Mouse (Mus musculus): ENCODE data around the gene Frem2. TPM values are rescaled to one million over a fixed set of nuclear protein-coding genes. Genes with fewer than 3 reads are reported as not detected.

Frem2 gene
- polyA plus RNA-seq (2015; fragmentation: Nextera tagmentation; extraction: Ambion mirVana): 2.4 and 3.2 TPM in 2 replicates

GRCm38 (mm10) chr3:53656878-53657561, at the start of gene Frem2:
TSS of gene Frem2 (minus strand) at chr3:53657355.
- Histone ChIP-seq H3K27me3 (ENCODE audit: control insufficient read depth, insufficient read depth, low read length) (peaks cover 6% of the 10 kb centered on the region; the same call in 1 of the 2 replicates), H3K36me3 (ENCODE audit: control insufficient read depth, insufficient read depth) (peaks cover 18% of the 10 kb centered on the region), H3K27ac (ENCODE audit: low read length) (peak within 1 kb of the TSS; percentile 69), H3K4me3 (ENCODE audit: low read length) (peak within 1 kb of the TSS; percentile 73), H3K4me2 (ENCODE audit: low read depth, low read length) (peak within 1 kb of the TSS; percentile 98), H3K9ac (ENCODE audit: low read length) (peak within 1 kb of the TSS; percentile 76), H3K9me3 (replicated peaks; ENCODE audit: control insufficient read depth, low read length) (peaks cover 15% of the 10 kb centered on the region), H3K4me1 (ENCODE audit: control insufficient read depth, insufficient read depth, low read length) (peaks cover 13% of the 10 kb centered on the region)
- peak; percentile 94 for ATAC-seq (replicated peaks; ENCODE audit: extremely low read depth, insufficient read depth, low FRiP score)
- under 1% methylated on average over 34 of the region's 34 CpGs for WGBS

GRCm38 (mm10) chr3:53705992-53706495, 48.9 kb upstream of the Frem2 start:
- no peak for ATAC-seq (replicated peaks; ENCODE audit: extremely low read depth, insufficient read depth, low FRiP score)
- Histone ChIP-seq H3K9ac (ENCODE audit: low read length) (no peak overlapping the region), H3K27me3 (ENCODE audit: control insufficient read depth, insufficient read depth, low read length) (no peaks in the 10 kb centered on the region), H3K4me2 (ENCODE audit: low read depth, low read length) (no peak overlapping the region), H3K27ac (ENCODE audit: low read length) (no peak overlapping the region), H3K4me1 (ENCODE audit: control insufficient read depth, insufficient read depth, low read length) (peaks cover 18% of the 10 kb centered on the region), H3K9me3 (replicated peaks; ENCODE audit: control insufficient read depth, low read length) (no peaks in the 10 kb centered on the region), H3K4me3 (ENCODE audit: low read length) (no peak overlapping the region), H3K36me3 (ENCODE audit: control insufficient read depth, insufficient read depth) (no peaks in the 10 kb centered on the region)
- 77% methylated on average over 6 of the region's 6 CpGs for WGBS

GRCm38 (mm10) chr3:53703126-53703505, 46.0 kb upstream of the Frem2 start:
- Histone ChIP-seq H3K9ac (ENCODE audit: low read length) (no peak overlapping the region), H3K9me3 (replicated peaks; ENCODE audit: control insufficient read depth, low read length) (no peaks in the 10 kb centered on the region), H3K27ac (ENCODE audit: low read length) (no peak overlapping the region), H3K4me2 (ENCODE audit: low read depth, low read length) (no peak overlapping the region), H3K36me3 (ENCODE audit: control insufficient read depth, insufficient read depth) (no peaks in the 10 kb centered on the region), H3K4me3 (ENCODE audit: low read length) (no peak overlapping the region), H3K27me3 (ENCODE audit: control insufficient read depth, insufficient read depth, low read length) (no peaks in the 10 kb centered on the region), H3K4me1 (ENCODE audit: control insufficient read depth, insufficient read depth, low read length) (peaks cover 18% of the 10 kb centered on the region)
- WGBS: 57% methylated on average over 8 of the region's 8 CpGs
- no peak; the same call in 1 of the 2 replicates for ATAC-seq (replicated peaks; ENCODE audit: extremely low read depth, insufficient read depth, low FRiP score)

GRCm38 (mm10) chr3:53702421-53703125, 45.4 kb upstream of the Frem2 start:
- WGBS: 30% methylated on average over 9 of the region's 9 CpGs
- Histone ChIP-seq H3K36me3 (ENCODE audit: control insufficient read depth, insufficient read depth) (no peaks in the 10 kb centered on the region), H3K4me1 (ENCODE audit: control insufficient read depth, insufficient read depth, low read length) (peaks cover 16% of the 10 kb centered on the region), H3K9ac (ENCODE audit: low read length) (no peak overlapping the region), H3K27ac (ENCODE audit: low read length) (no peak overlapping the region), H3K9me3 (replicated peaks; ENCODE audit: control insufficient read depth, low read length) (no peaks in the 10 kb centered on the region), H3K4me3 (ENCODE audit: low read length) (no peak overlapping the region), H3K27me3 (ENCODE audit: control insufficient read depth, insufficient read depth, low read length) (no peaks in the 10 kb centered on the region), H3K4me2 (ENCODE audit: low read depth, low read length) (no peak overlapping the region)
- no peak for ATAC-seq (replicated peaks; ENCODE audit: extremely low read depth, insufficient read depth, low FRiP score)

GRCm38 (mm10) chr3:53701940-53702339, 44.8 kb upstream of the Frem2 start:
- no peak overlapping the region for H3K4me3 ChIP-seq (ENCODE audit: low read length)
- 60% methylated on average over 1 of the region's 1 CpGs for WGBS
- H3K9ac ChIP-seq (ENCODE audit: low read length): no peak overlapping the region
- no peaks in the 10 kb centered on the region for H3K36me3 ChIP-seq (ENCODE audit: control insufficient read depth, insufficient read depth)
- no peaks in the 10 kb centered on the region for H3K27me3 ChIP-seq (ENCODE audit: control insufficient read depth, insufficient read depth, low read length)
- no peaks in the 10 kb centered on the region for H3K9me3 ChIP-seq (replicated peaks; ENCODE audit: control insufficient read depth, low read length)
- no peak overlapping the region for H3K27ac ChIP-seq (ENCODE audit: low read length)
- no peak for ATAC-seq (replicated peaks; ENCODE audit: extremely low read depth, insufficient read depth, low FRiP score)
- peaks cover 10% of the 10 kb centered on the region for H3K4me1 ChIP-seq (ENCODE audit: control insufficient read depth, insufficient read depth, low read length)
- no peak overlapping the region for H3K4me2 ChIP-seq (ENCODE audit: low read depth, low read length)

GRCm38 (mm10) chr3:53687776-53688175, 30.6 kb upstream of the Frem2 start:
- Histone ChIP-seq H3K27me3 (ENCODE audit: control insufficient read depth, insufficient read depth, low read length) (no peaks in the 10 kb centered on the region), H3K27ac (ENCODE audit: low read length) (no peak overlapping the region), H3K36me3 (ENCODE audit: control insufficient read depth, insufficient read depth) (no peaks in the 10 kb centered on the region), H3K4me3 (ENCODE audit: low read length) (no peak overlapping the region), H3K9ac (ENCODE audit: low read length) (no peak overlapping the region), H3K4me2 (ENCODE audit: low read depth, low read length) (no peak overlapping the region), H3K4me1 (ENCODE audit: control insufficient read depth, insufficient read depth, low read length) (no peaks in the 10 kb centered on the region), H3K9me3 (replicated peaks; ENCODE audit: control insufficient read depth, low read length) (no peaks in the 10 kb centered on the region)
- ATAC-seq (replicated peaks; ENCODE audit: extremely low read depth, insufficient read depth, low FRiP score): no peak
- WGBS: 67% methylated on average over 6 of the region's 6 CpGs

GRCm38 (mm10) chr3:53682244-53682643, 25.1 kb upstream of the Frem2 start:
- no peaks in the 10 kb centered on the region for H3K9me3 ChIP-seq (replicated peaks; ENCODE audit: control insufficient read depth, low read length)
- WGBS: 70% methylated on average over 2 of the region's 2 CpGs
- no peak overlapping the region for H3K9ac ChIP-seq (ENCODE audit: low read length)
- H3K4me3 ChIP-seq (ENCODE audit: low read length): no peak overlapping the region
- no peak for ATAC-seq (replicated peaks; ENCODE audit: extremely low read depth, insufficient read depth, low FRiP score)
- H3K27me3 ChIP-seq (ENCODE audit: control insufficient read depth, insufficient read depth, low read length): no peaks in the 10 kb centered on the region
- H3K4me1 ChIP-seq (ENCODE audit: control insufficient read depth, insufficient read depth, low read length): 0 out of 2 replicates have a peak, but pooled peaks cover 3% of the 10 kb centered on the region
- no peaks in the 10 kb centered on the region for H3K36me3 ChIP-seq (ENCODE audit: control insufficient read depth, insufficient read depth)
- no peak overlapping the region for H3K4me2 ChIP-seq (ENCODE audit: low read depth, low read length)
- no peak overlapping the region for H3K27ac ChIP-seq (ENCODE audit: low read length)

- H3K27ac ChIP-seq (ENCODE audit: low read length): no peak overlapping the region
- no peaks in the 10 kb centered on the region for H3K27me3 ChIP-seq (ENCODE audit: control insufficient read depth, insufficient read depth, low read length)
- H3K4me1 ChIP-seq (ENCODE audit: control insufficient read depth, insufficient read depth, low read length): 0 out of 2 replicates have a peak, but pooled peaks cover 3% of the 10 kb centered on the region
- no peak for ATAC-seq (replicated peaks; ENCODE audit: extremely low read depth, insufficient read depth, low FRiP score)
- no peak overlapping the region for H3K4me3 ChIP-seq (ENCODE audit: low read length)
- no peak overlapping the region for H3K9ac ChIP-seq (ENCODE audit: low read length)
- no peaks in the 10 kb centered on the region for H3K9me3 ChIP-seq (replicated peaks; ENCODE audit: control insufficient read depth, low read length)
- WGBS: 18% methylated on average over 2 of the region's 2 CpGs
- no peaks in the 10 kb centered on the region for H3K36me3 ChIP-seq (ENCODE audit: control insufficient read depth, insufficient read depth)
- H3K4me2 ChIP-seq (ENCODE audit: low read depth, low read length): no peak overlapping the region
Measured at GRCm38 (mm10) chr3:53680816-53681215, 23.7 kb upstream of the Frem2 start.

- no peaks in the 10 kb centered on the region for H3K36me3 ChIP-seq (ENCODE audit: control insufficient read depth, insufficient read depth)
- peaks cover 18% of the 10 kb centered on the region for H3K4me1 ChIP-seq (ENCODE audit: control insufficient read depth, insufficient read depth, low read length)
- ATAC-seq (replicated peaks; ENCODE audit: extremely low read depth, insufficient read depth, low FRiP score): peak; percentile 88
- no peaks in the 10 kb centered on the region for H3K9me3 ChIP-seq (replicated peaks; ENCODE audit: control insufficient read depth, low read length)
- WGBS: 14% methylated on average over 1 of the region's 1 CpGs
- no peak overlapping the region; the same call in 1 of the 2 replicates for H3K9ac ChIP-seq (ENCODE audit: low read length)
- H3K27ac ChIP-seq (ENCODE audit: low read length): 0 out of 2 replicates have a peak overlapping the region, but pooled peaks have one; percentile 25
- no peak overlapping the region for H3K4me3 ChIP-seq (ENCODE audit: low read length)
- no peak overlapping the region for H3K4me2 ChIP-seq (ENCODE audit: low read depth, low read length)
- no peaks in the 10 kb centered on the region for H3K27me3 ChIP-seq (ENCODE audit: control insufficient read depth, insufficient read depth, low read length)
Measured at GRCm38 (mm10) chr3:53674225-53674624, 17.1 kb upstream of the Frem2 start.
